Mouse (Mus musculus) kidney, postnatal 0 days (tissue): Measurements from ENCODE around the gene Gm28372. TPM values are rescaled to one million over a fixed set of nuclear protein-coding genes. Genes with fewer than 3 reads are reported as not detected.

Source experiments
- ATAC-seq: fragments of 200-750 bp; cut with Nextera tagmentation; replicated peaks from 2 replicates; pipeline ENCODE4 v1.8.0; 2017; ENCODE audit warnings: low read depth, moderate number of reproducible peaks, moderate TSS enrichment, moderate library complexity; ENCODE audit not compliant: low FRiP score
- DNase-seq: peaks from one replicate; pipeline ENCODE4 v3.0.0-alpha.2; 2016; ENCODE audit warnings: low spot score
- H3K27ac ChIP-seq: fragments of 300-500 bp; sonication (generic); 2 replicates; pipeline ENCODE4 v1.5.1; 2014; ENCODE audit warnings: mild to moderate bottlenecking
- H3K27me3 ChIP-seq: fragments of 300-500 bp; sonication (generic); 2 replicates; pipeline ENCODE4 v1.6.1; 2014; ENCODE audit warnings: low read length, mixed read lengths; ENCODE audit not compliant: insufficient read depth
- H3K36me3 ChIP-seq: fragments of 300-500 bp; sonication (generic); 2 replicates; pipeline ENCODE4 v1.6.1; 2014; ENCODE audit warnings: low read length, mixed read lengths; ENCODE audit not compliant: insufficient read depth
- H3K4me1 ChIP-seq: fragments of 300-500 bp; sonication (generic); replicated peaks from 2 replicates; pipeline ENCODE4 v1.6.1; 2014; ENCODE audit warnings: antibody characterized with exemption, low read length, mixed read lengths; ENCODE audit not compliant: insufficient read depth
- H3K4me2 ChIP-seq: fragments of 300-500 bp; sonication (generic); 2 replicates; pipeline ENCODE4 v1.6.1; 2014; ENCODE audit warnings: mild to moderate bottlenecking, low read length, moderate library complexity, mixed read lengths
- H3K4me3 ChIP-seq: fragments of 300-500 bp; sonication (generic); replicated peaks from 2 replicates; pipeline ENCODE4 v1.5.1; 2014; ENCODE audit warnings: low read depth, low read length
- H3K9ac ChIP-seq: fragments of 300-500 bp; sonication (generic); 2 replicates; pipeline ENCODE4 v1.6.1; 2014; ENCODE audit warnings: low read depth, low read length
- H3K9me3 ChIP-seq: fragments of 300-500 bp; sonication (generic); replicated peaks from 2 replicates; pipeline ENCODE4 v1.6.1; 2016; ENCODE audit warnings: low read length, inconsistent platforms, mixed read lengths
- CTCF ChIP-seq: IDR thresholded peaks from 2 replicates; pipeline ENCODE4 v1.5.1; 2016; ENCODE audit warnings: antibody characterized with exemption, low read depth, mild to moderate bottlenecking, moderate library complexity
- WGBS: fragments of 180-500 bp; shearing (Covaris S2); extraction: QIAGEN DNeasy Blood & Tissue Kit; methylation state at CpG from one replicate; pipeline ENCODE4 v1.1.7; 2014; 5-methylcytosine and 5-hydroxymethylcytosine counted together
- polyA plus RNA-seq: library from polyadenylated mRNA; unstranded; fragments of >200 nt; fragmentation: Nextera tagmentation; extraction: Ambion mirVana; gene quantifications from 2 replicates; pipeline ENCODE4 v1.2.1, GENCODE M21; 2015

The Gm28372 gene
- polyA plus RNA-seq, 1 experiment from 2014 or later: not detected

GRCm38 (mm10) chr2:130423397-130424125 is 18.5 kb downstream of the Gm28372 start:
- DNase-seq (peak; percentile 84), ATAC-seq (peak; percentile 65)
- Histone ChIP-seq H3K4me3 (peak overlapping the region; percentile 68), H3K9me3 (no peaks in the 10 kb centered on the region), H3K27ac (peak overlapping the region; percentile 89), H3K4me2 (peak overlapping the region; percentile 76), H3K9ac (peak overlapping the region; percentile 85), H3K4me1 (peaks cover 11% of the 10 kb centered on the region), H3K27me3 (no peaks in the 10 kb centered on the region), H3K36me3 (0 out of 2 replicates have a peak, but pooled peaks cover 4% of the 10 kb centered on the region)
- whole genome bisulfite sequencing: 11% methylated on average over 49 of the region's 49 CpGs
- no peak for TF ChIP-seq CTCF

DNA sequence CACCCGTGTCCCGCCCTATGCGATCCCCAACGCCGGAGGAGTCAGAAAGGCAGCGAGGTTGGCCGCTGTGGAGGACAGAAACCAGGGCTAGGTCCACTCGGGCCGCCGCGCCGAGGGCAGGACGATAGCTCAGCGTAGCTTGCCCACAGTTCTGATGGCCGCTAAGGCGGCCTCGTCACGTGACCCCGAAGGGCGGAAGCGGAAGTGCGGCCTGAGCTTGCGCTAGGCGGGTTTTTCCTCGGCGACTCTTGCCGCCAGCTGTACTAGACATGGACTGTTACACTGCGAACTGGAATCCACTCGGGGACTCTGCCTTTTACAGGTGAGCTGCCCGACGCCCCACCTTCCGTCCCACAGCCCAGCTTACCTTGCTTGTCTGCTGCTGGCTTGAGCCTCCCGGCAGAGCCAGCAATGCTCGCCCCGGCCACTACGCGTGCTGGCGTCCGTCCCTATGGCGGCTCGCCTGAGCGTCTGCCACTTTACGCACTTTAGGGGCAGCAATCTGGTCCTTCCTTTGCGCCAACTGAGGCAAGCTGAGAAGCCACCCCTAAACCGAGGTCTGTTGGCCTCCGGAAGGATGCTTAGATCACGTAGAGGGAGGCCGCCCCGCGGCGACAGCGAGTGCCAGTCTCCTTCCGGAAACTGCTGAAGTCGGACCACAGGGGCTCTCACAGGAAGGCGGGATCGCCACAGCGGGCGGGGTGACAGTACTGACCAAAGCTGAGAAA is 19.3 kb downstream of the Gm28372 start, which contains the start of the genes Vps16 and Pced1a:
Vps16 (plus strand) TSS at position 214 of the 728 bp plus-strand sequence.
Pced1a (minus strand) TSS at position 576 of the 728 bp plus-strand sequence.
- peak within 1 kb of the TSS; percentile 89 for H3K27ac ChIP-seq
- peaks cover 11% of the 10 kb centered on the region for H3K4me1 ChIP-seq
- DNase-seq: peak; percentile 93
- peak within 1 kb of the TSS; percentile 76 for H3K4me2 ChIP-seq
- H3K9me3 ChIP-seq: no peaks in the 10 kb centered on the region
- peak; percentile 92 for ATAC-seq
- under 1% methylated on average over 58 of the region's 58 CpGs for WGBS
- H3K36me3 ChIP-seq: no peaks in the 10 kb centered on the region
- H3K9ac ChIP-seq: peak within 1 kb of the TSS; percentile 85
- peak; percentile 57 for TF ChIP-seq CTCF
- no peaks in the 10 kb centered on the region for H3K27me3 ChIP-seq
- peak within 1 kb of the TSS; percentile 68 for H3K4me3 ChIP-seq

DNA sequence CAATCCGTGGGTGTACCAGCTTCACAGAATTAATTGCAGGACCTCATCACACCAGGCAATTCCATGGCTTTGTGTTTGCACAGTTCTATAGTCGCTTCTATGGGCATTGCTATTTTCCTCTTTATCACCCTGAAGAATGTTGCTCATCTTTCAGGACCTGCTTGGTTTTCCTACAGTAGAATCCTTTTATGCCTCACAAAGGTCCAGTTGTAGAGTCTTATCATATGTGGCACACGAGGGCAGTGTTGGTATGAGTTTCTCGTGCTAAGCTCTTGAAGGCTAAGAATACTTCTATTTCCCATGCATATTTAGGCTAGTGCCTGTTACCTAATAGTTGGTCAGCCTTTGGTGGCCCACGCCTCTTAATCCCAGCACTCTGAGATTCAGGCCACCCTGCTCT is 20.1 kb downstream of the Gm28372 start:
- 29% methylated on average over 5 of the region's 5 CpGs for WGBS
- Histone ChIP-seq H3K9ac (peak overlapping the region; percentile 85), H3K27me3 (no peaks in the 10 kb centered on the region), H3K27ac (no peak overlapping the region), H3K4me1 (peaks cover 11% of the 10 kb centered on the region), H3K4me3 (peak overlapping the region; percentile 68), H3K36me3 (no peaks in the 10 kb centered on the region), H3K9me3 (no peaks in the 10 kb centered on the region), H3K4me2 (peak overlapping the region; percentile 76)
- ATAC-seq (no peak), DNase-seq (peak; percentile 45)
- peak; percentile 46; the same call in 1 of the 2 replicates for TF ChIP-seq CTCF

- H3K4me3 ChIP-seq: no peak overlapping the region
- H3K4me2 ChIP-seq: no peak overlapping the region
- H3K4me1 ChIP-seq: peaks cover 5% of the 10 kb centered on the region; the same call in 1 of the 2 replicates
- no peak overlapping the region for H3K9ac ChIP-seq
- ATAC-seq: no peak
- H3K9me3 ChIP-seq: no peaks in the 10 kb centered on the region
- DNase-seq: peak; percentile 73
- no peak for TF ChIP-seq CTCF
- H3K27me3 ChIP-seq: no peaks in the 10 kb centered on the region
- WGBS: 34% methylated on average over 2 of the region's 2 CpGs
- H3K36me3 ChIP-seq: no peaks in the 10 kb centered on the region
- H3K27ac ChIP-seq: 0 out of 2 replicates have a peak overlapping the region, but pooled peaks have one; percentile 44
Measured at GRCm38 (mm10) chr2:130429851-130430250, 24.8 kb downstream of the Gm28372 start.

- Histone ChIP-seq H3K4me2 (no peak overlapping the region), H3K9ac (no peak overlapping the region), H3K27me3 (no peaks in the 10 kb centered on the region), H3K4me3 (no peak overlapping the region), H3K36me3 (no peaks in the 10 kb centered on the region), H3K9me3 (no peaks in the 10 kb centered on the region), H3K4me1 (no peaks in the 10 kb centered on the region), H3K27ac (0 out of 2 replicates have a peak overlapping the region, but pooled peaks have one; percentile 44)
- ATAC-seq (no peak), DNase-seq (no peak)
- WGBS: 64% methylated on average over 3 of the region's 3 CpGs
- TF ChIP-seq CTCF: no peak
Measured at GRCm38 (mm10) chr2:130430484-130430883, 25.4 kb downstream of the Gm28372 start.

GRCm38 (mm10) chr2:130432157-130432556 is 27.1 kb downstream of the Gm28372 start:
- no peak for ATAC-seq
- 76% methylated on average over 3 of the region's 3 CpGs for WGBS

More at GRCm38 (mm10) chr2:130432157-130432556, 27.1 kb downstream of the Gm28372 start:
- Histone ChIP-seq H3K4me1 (no peaks in the 10 kb centered on the region), H3K4me2 (no peak overlapping the region), H3K27me3 (no peaks in the 10 kb centered on the region), H3K27ac (no peak overlapping the region), H3K9ac (no peak overlapping the region), H3K36me3 (no peaks in the 10 kb centered on the region), H3K9me3 (no peaks in the 10 kb centered on the region), H3K4me3 (no peak overlapping the region)
- no peak for TF ChIP-seq CTCF
- no peak for DNase-seq
